Mouse (Mus musculus): ENCODE data around the gene Tgfbrap1. TPM values are rescaled to one million over a fixed set of nuclear protein-coding genes. Genes with fewer than 3 reads are reported as not detected.
"Not testable (repeated sequence)": the region's sequence is repeated elsewhere in the genome, so short reads cannot be mapped to it uniquely, and the experiment has no call there.

The Tgfbrap1 gene
- 10 to 100 TPM; 37.7 to 41.8 TPM for total RNA-seq (2021)
- long read RNA-seq, experiment 1, full-length matches to known transcripts: 29 of 41 reads
- long read RNA-seq, experiment 1, partial matches to known transcripts: 2 of 41 reads
- long read RNA-seq, experiment 1, other reads (novel, unspliced or antisense): 10 of 41 reads
- long read RNA-seq, experiment 2, full-length matches to known transcripts: 20 of 38 reads
- long read RNA-seq, experiment 2, partial matches to known transcripts: 6 of 38 reads
- long read RNA-seq, experiment 2, other reads (novel, unspliced or antisense): 12 of 38 reads

DNA sequence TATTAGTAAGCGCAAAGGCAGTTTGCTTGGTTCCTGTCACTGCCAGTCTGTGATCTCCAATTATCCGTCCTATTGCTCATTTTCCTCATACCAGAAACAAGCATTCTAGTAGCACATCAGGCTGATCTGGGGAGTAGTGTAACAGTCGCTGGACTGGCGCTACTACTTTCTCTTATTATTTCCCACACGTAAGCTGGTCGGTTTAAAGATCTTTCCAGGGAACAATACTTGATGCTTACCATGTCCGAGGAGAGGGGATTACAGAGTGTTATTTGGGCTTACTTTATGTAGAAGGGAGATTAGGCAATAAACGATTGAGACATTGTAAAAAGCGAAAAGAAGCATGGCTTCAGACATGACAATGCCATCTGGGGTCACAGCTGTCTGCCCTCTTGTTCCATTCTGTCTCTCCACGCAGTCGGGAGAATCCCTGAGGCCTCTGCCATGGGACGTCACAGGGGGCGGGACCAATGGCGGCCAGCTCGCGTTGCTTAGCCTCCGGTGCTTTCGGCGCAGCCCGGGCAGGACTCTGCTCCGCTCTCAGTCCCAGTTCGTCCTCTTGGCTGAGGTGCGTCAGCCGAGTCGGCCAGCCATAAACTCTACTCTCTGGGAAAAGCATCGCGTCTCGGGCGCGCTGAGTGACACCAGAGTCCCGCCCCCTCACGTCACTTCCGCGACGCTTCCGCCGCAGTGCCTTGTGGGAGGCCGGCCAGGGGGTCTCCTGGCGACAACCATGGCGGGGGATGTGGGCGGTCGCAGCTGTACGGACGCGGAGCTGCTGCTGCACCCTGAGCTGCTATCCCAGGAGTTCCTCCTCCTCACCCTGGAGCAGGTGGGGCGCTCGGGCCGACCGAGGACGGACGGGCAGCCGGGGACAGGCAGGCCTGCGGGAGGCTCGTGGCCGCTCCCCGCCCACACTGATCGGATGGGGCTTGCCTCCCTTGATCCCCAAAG is at the start of gene Tgfbrap1, which contains the start of gene AI597479:
Gene Tgfbrap1 (minus strand): TSS at position 607 of the 954 bp plus-strand sequence.
Gene AI597479 (plus strand): TSS at position 680 of the 954 bp plus-strand sequence.
- peak; percentile 93 to 94 for DNase-seq (ENCODE audit: low spot score in 2 of 2)

DNA sequence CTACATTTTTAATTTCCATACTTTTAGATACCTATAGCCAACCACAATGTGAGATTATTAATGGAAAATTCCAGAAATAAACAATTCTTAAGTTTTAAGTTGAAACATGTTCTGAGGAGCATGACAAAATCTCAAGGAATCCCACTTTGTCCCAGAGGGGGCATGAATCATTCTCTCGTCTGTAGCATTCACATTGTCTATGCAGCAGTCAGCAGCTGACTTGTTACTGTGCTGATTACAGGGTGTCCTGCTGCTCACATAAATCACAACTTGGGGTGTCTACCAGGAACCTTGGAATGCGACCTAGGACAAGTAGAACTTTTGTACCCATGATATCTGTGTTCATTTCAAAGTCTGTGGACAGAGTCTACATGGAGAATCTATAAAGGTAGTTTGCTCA is 49.0 kb upstream of the Tgfbrap1 start:
- DNase-seq (ENCODE audit: low spot score in 2 of 2): no peak

DNA sequence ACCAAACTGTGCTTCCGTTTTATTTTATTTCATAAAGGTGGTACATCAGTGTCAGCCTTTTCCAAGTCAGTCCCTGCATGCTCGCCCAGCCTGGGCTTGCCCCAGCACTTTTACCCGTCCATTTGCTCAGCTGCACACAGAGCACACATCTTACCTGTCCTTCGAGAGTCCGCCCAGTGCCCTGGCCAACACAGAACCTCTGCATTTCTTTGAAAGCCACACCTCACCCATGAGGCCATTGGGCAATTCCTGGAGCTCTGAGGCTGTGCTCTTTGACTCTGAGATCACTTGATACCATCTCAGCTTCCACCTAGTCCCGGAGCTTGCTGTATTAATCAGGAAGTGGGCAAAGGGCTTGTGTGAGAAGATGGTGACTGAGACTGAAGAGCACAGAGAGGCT is 47.0 kb upstream of the Tgfbrap1 start:
- DNase-seq (ENCODE audit: low spot score in 2 of 2): no peak

DNA sequence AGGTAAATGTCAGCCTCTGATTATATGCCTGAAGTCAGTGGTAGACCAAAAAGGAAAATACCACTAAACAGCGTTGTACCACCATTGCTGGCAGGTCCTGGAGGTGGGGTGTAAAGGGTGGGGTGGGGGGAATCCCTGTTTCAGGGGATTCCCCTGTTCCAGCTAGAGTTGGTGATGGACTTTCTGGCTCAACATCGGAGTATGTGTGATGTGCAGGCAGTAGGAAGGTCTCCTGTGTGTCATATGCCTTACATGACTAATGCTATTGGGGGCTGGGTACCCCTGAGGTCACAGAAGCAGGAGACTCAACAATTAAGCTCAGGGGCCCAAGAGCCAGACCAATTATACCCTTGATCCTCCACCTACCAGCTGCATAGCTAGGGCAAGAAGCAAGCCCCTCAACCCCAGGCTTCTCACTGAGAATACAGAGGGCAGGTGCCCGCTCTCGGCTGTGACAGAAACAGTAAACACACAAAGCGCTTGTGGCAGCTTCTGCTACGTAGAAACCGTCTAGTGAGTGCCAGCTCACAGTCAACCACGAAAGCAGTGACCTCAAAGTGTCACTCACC is 46.0 kb upstream of the Tgfbrap1 start:
- no peak for DNase-seq (ENCODE audit: low spot score in 2 of 2)

DNA sequence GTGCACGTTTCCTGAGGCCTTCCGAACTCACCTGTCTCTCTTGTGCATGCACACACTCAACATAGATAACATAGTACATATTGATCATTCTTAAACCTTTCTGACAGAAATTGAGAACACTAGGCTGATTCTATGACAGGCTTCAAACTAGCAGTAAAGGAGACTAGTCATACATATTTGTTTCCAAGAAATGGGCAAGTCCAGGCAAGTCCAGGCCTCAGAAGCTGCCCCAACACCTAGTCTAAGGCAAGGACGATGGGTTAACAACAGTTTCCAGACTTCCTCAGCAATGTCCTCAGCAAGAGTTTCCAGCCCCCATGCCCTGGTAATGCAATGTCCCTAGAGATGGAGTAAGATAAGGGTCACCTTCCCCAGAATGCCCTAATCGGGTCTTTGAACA is 45.4 kb upstream of the Tgfbrap1 start:
- DNase-seq (ENCODE audit: low spot score in 2 of 2): no peak

DNA sequence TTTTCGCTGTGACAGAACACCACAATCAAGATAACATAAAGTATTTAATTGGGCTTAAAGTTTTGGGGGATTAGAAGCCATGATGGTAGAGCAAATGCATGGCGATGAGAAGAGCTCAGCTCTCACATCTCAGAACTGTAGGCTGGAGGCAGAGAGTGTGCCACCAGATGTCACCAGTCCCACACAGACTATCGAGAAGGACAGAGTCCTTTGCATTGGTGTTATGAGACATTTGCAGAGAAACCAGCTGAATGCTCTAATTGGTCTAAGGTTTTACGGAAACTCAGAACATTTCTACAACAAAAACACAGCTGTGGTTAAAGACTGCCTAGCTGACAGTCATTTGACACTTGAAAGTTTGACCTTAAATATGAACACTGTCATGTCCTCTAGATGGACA is 44.8 kb upstream of the Tgfbrap1 start:
- DNase-seq (ENCODE audit: low spot score in 2 of 2): no peak

DNA sequence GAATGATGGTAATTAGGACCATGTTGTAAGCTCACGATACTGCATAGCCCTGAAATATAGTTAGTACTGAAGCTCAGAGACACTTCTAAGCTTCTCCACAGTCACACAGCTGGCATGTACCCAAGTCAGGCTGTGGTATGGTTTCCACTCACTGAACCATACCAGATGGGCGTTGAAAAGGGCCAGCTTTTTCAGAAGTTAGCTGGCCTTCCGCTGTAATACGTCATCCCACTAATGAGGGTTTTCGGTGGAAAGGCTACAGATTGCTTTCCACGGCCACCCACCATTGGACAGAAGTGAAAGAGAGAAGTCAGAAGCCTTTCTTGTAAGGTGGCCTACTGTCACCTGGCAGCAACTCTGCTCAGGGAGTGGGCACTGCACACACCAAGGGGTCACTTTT is 44.4 kb upstream of the Tgfbrap1 start:
- no peak for DNase-seq (ENCODE audit: low spot score in 2 of 2)

DNA sequence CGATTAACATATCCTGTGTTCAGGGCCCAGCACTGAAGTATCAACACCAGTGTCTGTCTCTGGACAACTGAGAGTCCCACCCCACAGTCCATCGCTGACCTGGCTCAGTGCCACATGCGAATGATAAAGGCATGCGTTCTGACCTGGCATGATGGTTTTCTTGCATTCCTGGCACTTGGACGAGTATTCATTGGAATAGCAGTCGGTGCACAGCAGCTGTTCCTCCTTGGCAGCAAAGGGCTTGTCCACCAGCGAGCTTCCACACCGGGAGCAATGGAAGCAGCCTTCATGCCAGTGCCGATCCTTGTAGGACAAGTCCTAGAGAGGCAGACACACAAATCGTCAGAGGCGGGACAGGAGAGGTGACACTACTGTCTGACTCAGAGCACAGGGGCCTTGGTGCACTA is 43.1 kb upstream of the Tgfbrap1 start:
- no peak for DNase-seq (ENCODE audit: low spot score in 2 of 2)

DNA sequence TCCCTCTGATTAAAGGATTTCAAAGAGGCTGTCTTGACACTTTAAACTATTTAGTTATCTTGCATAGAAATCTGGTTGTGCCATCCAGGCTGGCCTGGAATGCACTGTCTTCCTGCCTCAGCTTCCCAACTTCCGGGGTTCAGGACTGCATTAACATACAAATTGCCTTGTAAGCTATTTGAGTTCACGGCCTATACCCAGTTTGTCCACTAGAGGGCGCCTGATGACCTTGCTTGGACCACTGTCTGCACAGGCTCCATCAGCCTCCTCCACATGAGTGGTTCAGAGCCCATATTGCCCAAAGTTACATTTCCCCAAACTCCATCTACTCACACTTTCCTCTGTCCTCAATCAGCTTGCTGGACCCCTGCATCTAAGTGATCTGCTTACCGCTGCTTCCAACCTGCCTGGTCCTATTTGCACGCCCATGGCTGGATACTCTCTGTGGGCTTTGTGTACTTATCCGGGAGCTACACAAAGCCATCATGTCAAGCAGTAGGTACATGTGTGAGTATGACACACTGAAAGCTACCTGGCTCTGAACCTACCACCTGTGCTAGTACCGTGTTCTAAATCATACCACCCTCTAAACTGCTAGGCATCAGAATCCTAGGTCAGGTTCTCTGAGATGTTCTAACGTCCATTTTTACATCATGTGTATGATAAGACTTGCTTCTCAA is 41.3 kb upstream of the Tgfbrap1 start:
- DNase-seq (ENCODE audit: low spot score in 2 of 2): peak; percentile 84 to 90

DNA sequence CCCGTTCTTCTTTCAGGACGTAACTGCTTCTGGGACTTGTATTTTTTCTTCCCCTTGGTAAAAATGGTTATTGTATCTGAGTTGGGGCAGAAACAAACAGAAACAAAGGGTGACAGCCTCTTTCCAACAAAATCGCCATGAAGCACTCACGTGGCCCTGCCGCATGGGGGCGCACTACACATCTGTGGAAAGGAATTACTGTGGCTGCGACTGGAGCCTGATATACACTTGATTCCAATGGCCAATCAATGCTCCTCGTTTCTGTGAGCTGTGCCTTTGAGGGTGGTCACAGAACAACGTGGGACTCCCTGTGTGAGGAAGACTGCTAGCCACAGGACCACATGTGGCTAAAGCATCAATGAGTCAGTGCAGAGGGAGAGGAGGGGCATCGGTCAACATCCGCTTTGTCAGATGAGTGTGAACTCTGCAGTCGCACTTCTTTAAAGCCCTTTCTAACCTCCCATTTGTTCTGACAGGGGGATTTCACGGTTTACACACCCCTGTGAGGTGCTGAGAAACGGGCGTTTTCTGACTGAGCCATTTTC is 39.9 kb upstream of the Tgfbrap1 start:
- DNase-seq (ENCODE audit: low spot score in 2 of 2): no peak

DNA sequence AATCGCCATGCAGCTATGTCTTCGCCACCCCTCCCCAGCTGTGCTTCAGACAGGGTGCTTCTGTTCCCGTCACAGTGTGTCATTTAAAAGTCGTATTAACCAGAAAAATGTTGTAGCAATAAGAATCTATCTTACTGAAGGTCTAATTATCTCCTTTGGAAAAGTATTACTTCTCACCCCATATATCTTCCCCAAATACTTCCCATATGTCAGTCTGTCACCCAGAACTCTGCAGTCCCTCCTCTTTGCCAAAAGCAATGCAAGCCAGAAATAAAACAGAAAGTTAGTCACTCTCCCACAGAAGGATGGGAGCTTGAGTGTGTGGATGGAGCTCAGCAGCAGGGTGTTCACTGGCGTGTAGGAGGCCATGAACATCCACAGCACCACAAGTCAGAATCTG is 38.9 kb upstream of the Tgfbrap1 start:
- peak; percentile 36 to 67 for DNase-seq (ENCODE audit: low spot score in 2 of 2)

DNA sequence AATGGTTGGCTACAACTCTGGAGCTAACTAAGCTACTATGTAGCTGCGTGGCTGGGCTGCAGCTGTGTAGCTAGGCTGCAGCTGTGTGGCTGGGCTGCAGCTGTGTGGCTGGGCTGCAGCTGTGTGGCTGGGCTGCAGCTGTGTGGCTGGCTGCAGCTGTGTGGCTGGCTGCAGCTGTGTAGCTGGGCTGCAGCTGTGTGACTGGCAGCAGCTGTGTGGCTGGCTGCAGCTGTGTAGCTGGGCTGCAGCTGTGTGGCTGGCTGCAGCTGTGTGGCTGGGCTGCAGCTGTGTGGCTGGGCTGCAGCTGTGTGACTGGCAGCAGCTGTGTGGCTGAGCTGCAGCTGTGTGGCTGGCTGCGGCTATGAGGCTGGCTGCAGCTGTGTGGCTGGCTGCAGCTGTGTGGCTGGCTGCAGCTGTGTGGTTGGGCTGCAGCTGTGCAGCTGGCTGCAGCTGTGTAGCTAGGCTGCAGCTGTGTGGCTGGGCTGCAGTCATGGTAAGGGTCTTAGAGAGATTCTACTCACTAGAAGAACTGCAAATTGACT is 38.1 kb upstream of the Tgfbrap1 start:
- DNase-seq (ENCODE audit: low spot score in 2 of 2): not testable (repeated sequence)

DNA sequence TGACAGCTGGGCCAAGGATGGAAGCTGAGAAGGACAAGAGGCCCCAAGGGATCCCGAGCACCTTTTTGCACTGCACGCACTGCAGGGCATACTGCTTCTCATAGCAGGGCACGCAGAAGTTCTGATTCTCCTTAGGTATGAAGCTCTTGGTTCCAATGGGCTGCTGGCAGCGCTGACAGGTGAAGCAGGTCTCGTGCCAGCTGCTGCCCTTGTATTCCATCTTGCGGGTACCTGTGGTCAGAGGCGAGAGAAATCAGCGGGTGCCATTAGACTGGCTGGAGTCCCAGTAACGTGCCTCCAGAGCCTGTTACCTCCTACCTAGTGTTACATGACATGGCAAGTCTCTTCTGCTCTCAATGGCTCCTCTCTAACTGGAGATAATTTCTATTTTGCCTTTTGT is 33.2 kb upstream of the Tgfbrap1 start:
- no peak for DNase-seq (ENCODE audit: low spot score in 2 of 2)

DNA sequence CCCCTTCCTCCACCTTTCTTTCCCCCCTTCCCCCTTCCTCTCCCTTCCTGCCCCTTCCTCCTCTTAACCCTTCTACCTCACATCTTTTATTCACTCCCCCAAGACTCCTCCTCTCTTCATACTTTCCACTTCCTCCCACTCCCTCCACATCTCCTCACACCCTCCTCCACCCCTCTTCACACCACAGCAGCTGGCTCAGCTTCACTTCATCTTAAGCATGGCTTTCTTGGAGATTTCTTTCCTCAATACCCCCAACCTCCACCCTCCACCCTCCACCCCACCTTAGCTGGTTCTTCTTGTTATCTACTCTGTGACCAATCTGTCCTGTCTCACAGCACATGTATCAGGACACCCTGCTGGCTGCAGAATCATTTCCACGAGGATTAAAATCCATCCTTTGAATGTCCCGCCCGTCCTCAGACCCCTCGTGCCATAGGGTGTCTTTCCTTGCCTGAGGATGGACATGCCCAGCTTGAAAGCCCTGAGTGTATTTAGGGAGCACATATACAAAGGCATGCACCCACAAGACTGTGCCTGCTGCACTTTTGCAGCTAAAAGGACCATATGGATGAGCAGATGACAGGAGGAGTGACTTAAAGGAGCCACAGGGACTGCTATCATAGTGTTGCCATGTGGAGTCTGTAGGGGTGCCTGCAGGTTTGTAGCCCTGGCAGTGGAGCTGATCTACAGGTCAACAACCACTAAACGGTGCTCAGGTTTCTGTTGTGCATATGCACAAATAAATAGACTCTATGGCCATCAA is 32.0 kb upstream of the Tgfbrap1 start:
- peak in 1 of 2 experiments; percentile 44 for DNase-seq (ENCODE audit: low spot score in 2 of 2)

DNA sequence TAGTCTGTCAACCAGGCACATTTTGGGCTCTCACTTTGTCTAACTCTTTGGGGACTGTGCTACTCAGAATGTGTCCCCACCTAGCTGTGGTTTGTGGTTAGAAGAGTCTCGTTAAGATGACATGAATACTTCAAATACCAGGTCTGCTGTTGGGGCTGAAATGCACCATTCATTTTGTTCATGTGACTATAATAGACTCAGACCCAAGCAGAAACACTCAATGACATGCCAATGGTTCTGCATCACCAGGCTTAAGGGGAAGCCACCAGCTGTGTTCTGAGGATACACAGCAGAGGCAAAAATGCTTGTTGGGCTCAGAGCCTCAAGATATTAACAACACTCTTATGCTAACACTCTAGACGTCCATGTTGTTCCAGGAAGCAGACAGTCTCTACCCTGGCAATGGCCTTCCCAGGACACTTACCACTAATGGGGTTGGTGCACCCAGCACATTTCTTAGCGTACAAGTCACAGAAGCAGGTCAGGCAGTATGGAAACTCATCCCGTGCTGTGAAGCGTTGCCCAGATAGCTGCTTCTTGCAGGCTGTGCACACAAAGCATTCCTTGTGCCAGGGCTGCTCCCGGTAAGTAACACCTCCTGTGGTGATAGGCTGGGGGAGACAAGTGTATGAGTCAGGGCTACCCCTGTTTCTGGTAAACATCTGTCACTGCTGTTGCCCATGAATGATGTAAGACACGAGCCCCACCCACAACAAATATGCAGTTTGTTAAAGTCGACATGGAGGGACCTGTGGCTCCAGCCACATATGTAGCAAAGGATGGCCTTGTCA is 29.6 kb upstream of the Tgfbrap1 start:
- no peak for DNase-seq (ENCODE audit: low spot score in 2 of 2)

DNA sequence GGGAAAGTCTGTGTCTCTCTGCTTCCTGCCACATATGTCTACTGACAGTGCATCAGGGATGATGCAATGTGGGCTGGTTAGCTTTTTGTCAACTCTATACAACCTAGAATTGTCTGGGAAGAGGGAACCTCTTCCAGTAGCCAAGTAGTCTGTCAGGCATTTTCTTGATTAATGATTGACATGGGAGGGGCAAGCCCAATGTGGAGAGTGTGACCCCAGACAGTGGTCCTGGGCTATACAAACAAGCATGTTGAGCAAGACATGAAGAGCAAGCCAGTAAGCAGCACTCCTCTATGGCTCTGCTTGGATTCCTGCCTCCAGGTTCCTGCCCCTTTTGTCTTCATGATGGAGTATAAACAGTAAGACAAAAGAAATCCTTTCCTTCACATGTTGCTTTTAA is 28.8 kb upstream of the Tgfbrap1 start:
- no peak for DNase-seq (ENCODE audit: low spot score in 2 of 2)

DNA sequence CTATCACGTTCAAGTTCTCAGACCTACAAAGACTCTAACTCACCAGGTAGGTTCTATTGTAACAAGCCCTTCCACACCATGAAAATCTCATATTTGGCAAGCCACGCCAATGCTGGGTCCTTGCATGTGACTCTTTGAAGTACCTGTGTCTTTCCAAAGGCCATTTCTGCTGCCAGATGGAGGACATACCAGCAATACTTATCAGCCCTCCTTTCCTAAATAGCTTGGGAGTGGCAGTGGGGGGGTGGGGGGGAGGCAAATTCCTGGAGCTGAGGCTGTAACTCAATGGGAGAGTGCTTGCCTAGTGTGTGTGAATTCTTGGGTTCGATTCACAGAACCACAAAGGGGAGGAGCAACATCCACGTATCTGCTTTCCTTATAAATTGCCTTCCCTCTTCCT is 26.3 kb upstream of the Tgfbrap1 start:
- no peak for DNase-seq (ENCODE audit: low spot score in 2 of 2)

DNA sequence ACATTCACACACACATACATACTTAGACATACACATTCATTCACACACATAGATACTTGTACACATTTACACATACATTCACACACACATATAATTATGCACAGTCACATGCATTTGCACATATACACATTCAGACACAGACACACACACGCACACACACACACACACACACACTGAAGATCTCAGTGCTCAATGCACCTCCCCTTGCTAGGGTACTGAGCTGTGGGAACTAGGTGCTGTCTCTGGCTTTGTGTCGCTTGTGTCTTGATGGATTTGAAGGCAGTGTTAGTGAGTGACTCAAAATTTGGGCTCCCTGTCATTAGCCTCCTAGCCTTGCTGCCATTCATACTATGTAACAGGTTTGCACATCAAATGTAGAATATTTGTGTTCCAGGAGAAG is 24.2 kb upstream of the Tgfbrap1 start:
- no peak for DNase-seq (ENCODE audit: low spot score in 2 of 2)

DNA sequence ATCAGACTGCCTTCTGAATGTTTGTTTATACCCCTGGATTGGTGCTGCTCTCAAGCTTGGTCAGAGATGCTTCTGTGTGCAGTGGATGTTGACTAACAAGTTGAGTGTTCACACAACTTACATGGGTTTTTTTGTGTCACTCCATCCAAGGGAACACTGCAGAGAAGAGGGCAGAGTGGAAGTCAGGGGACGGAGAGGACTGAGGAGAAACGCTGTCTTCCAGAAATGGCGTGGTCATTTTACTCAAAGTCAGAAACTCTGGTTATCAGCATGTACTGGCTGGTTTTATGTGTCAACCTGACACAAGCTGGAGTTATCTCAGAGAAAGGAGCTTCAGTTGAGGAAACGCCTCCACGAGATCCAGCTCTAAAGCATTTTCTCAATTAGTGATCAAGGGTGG is 22.5 kb upstream of the Tgfbrap1 start:
- no peak for DNase-seq (ENCODE audit: low spot score in 2 of 2)

All from left cerebral cortex, adult 18-20 months (tissue).